Mouse (Mus musculus) lung, embryonic 15.5 days (tissue): ENCODE data around the gene Tcf12. TPM values are rescaled to one million over a fixed set of nuclear protein-coding genes. Genes with fewer than 3 reads are reported as not detected.

Experiments
- ATAC-seq: fragments of 200-750 bp; cut with Nextera tagmentation; 2 replicates; pipeline ENCODE4 v1.8.0; 2017; ENCODE audit warnings: moderate number of reproducible peaks, borderline replicate concordance; ENCODE audit not compliant: low FRiP score, low TSS enrichment; ENCODE audit errors: extremely low read depth
- H3K27ac ChIP-seq: fragments of 300-500 bp; sonication (generic); 2 replicates; pipeline ENCODE4 v1.5.1; 2015; ENCODE audit warnings: moderate library complexity, mild to moderate bottlenecking, inconsistent platforms
- H3K27me3 ChIP-seq: fragments of 300-500 bp; sonication (generic); 2 replicates; pipeline ENCODE4 v1.6.1; 2015; ENCODE audit warnings: inconsistent platforms
- H3K36me3 ChIP-seq: fragments of 300-500 bp; sonication (generic); 2 replicates; pipeline ENCODE4 v1.6.1; 2015; ENCODE audit warnings: inconsistent platforms
- H3K4me1 ChIP-seq: fragments of 300-500 bp; sonication (generic); 2 replicates; pipeline ENCODE4 v1.6.1; 2015; ENCODE audit warnings: inconsistent platforms
- H3K4me2 ChIP-seq: fragments of 300-500 bp; sonication (generic); 2 replicates; pipeline ENCODE4 v1.6.1; 2015; ENCODE audit warnings: inconsistent platforms, mild to moderate bottlenecking, moderate library complexity
- H3K4me3 ChIP-seq: fragments of 300-500 bp; sonication (generic); 2 replicates; pipeline ENCODE4 v1.5.1; 2015; ENCODE audit warnings: mild to moderate bottlenecking, inconsistent platforms
- H3K9ac ChIP-seq: fragments of 300-500 bp; sonication (generic); 2 replicates; pipeline ENCODE4 v1.6.1; 2015; ENCODE audit warnings: inconsistent platforms
- H3K9me3 ChIP-seq: fragments of 300-500 bp; sonication (generic); 2 replicates; pipeline ENCODE4 v1.6.1; 2016; ENCODE audit warnings: inconsistent platforms
- WGBS: fragments of 180-500 bp; shearing (Covaris S2); methylation state at CpG from one replicate; pipeline ENCODE4 v1.1.7; 2015; 5-methylcytosine and 5-hydroxymethylcytosine counted together
- polyA plus RNA-seq: library from polyadenylated mRNA; unstranded; fragments of >200 nt; fragmentation: Nextera tagmentation; extraction: Ambion mirVana; gene quantifications from 2 replicates; pipeline ENCODE4 v1.2.1, GENCODE M21; 2015

Tcf12 gene
- polyA plus RNA-seq, 1 experiment from 2014 or later, result 75.8 TPM

- no peak overlapping the region for H3K4me3 ChIP-seq
- no peaks in the 10 kb centered on the region for H3K27me3 ChIP-seq
- H3K27ac ChIP-seq, result no peak overlapping the region
- no peak overlapping the region for H3K9ac ChIP-seq
- WGBS, result 71% methylated on average over 3 of the region's 3 CpGs
- H3K4me2 ChIP-seq, result no peak overlapping the region
- H3K4me1 ChIP-seq, result no peaks in the 10 kb centered on the region
- no peaks in the 10 kb centered on the region for H3K9me3 ChIP-seq
- H3K36me3 ChIP-seq, result no peaks in the 10 kb centered on the region
- ATAC-seq, result no peak
Observed at GRCm38 (mm10) chr9:71934833-71935232, 176.8 kb downstream of the Tcf12 start.

GRCm38 (mm10) chr9:71931965-71932364 is 179.7 kb downstream of the Tcf12 start:
- H3K27ac ChIP-seq, result no peak overlapping the region
- no peak overlapping the region for H3K4me2 ChIP-seq
- H3K4me3 ChIP-seq, result no peak overlapping the region
- H3K4me1 ChIP-seq, result no peaks in the 10 kb centered on the region
- H3K36me3 ChIP-seq, result no peaks in the 10 kb centered on the region
- no peaks in the 10 kb centered on the region for H3K9me3 ChIP-seq
- no peaks in the 10 kb centered on the region for H3K27me3 ChIP-seq
- no peak overlapping the region for H3K9ac ChIP-seq
- ATAC-seq, result no peak

- no peak for ATAC-seq
- 54% methylated on average over 8 of the region's 8 CpGs for WGBS
Observed at GRCm38 (mm10) chr9:71931358-71931715, 180.3 kb downstream of the Tcf12 start.

GRCm38 (mm10) chr9:71930431-71931357 is 181.0 kb downstream of the Tcf12 start:
- 71% methylated on average over 3 of the region's 3 CpGs for WGBS
- no peaks in the 10 kb centered on the region for H3K27me3 ChIP-seq

More at GRCm38 (mm10) chr9:71931358-71931715, 180.3 kb downstream of the Tcf12 start:
- H3K9ac ChIP-seq, result no peak overlapping the region
- no peaks in the 10 kb centered on the region for H3K9me3 ChIP-seq
- no peak overlapping the region for H3K4me3 ChIP-seq
- H3K27me3 ChIP-seq, result no peaks in the 10 kb centered on the region
- no peak overlapping the region for H3K4me2 ChIP-seq
- no peaks in the 10 kb centered on the region for H3K36me3 ChIP-seq
- H3K27ac ChIP-seq, result no peak overlapping the region
- no peaks in the 10 kb centered on the region for H3K4me1 ChIP-seq

GRCm38 (mm10) chr9:71916662-71916953 is 195.1 kb downstream of the Tcf12 start:
- H3K9me3 ChIP-seq, result no peaks in the 10 kb centered on the region
- 0 out of 2 replicates have a peak, but pooled peaks cover 4% of the 10 kb centered on the region for H3K36me3 ChIP-seq
- no peak overlapping the region for H3K9ac ChIP-seq
- H3K4me1 ChIP-seq, result peaks cover 11% of the 10 kb centered on the region
- 0 out of 2 replicates have a peak overlapping the region, but pooled peaks have one; percentile 24 for H3K27ac ChIP-seq
- no peaks in the 10 kb centered on the region for H3K27me3 ChIP-seq
- no peak overlapping the region for H3K4me2 ChIP-seq
- ATAC-seq, result no peak
- H3K4me3 ChIP-seq, result no peak overlapping the region

More at GRCm38 (mm10) chr9:71930431-71931357, 181.0 kb downstream of the Tcf12 start:
- ATAC-seq, result no peak
- H3K27ac ChIP-seq, result no peak overlapping the region
- H3K4me3 ChIP-seq, result no peak overlapping the region
- H3K9ac ChIP-seq, result no peak overlapping the region
- no peak overlapping the region for H3K4me2 ChIP-seq
- no peaks in the 10 kb centered on the region for H3K36me3 ChIP-seq
- no peaks in the 10 kb centered on the region for H3K4me1 ChIP-seq
- H3K9me3 ChIP-seq, result no peaks in the 10 kb centered on the region

- Histone ChIP-seq H3K4me1 (peaks cover 11% of the 10 kb centered on the region), H3K9ac (no peak overlapping the region), H3K4me3 (no peak overlapping the region), H3K27ac (peak overlapping the region; percentile 24), H3K36me3 (0 out of 2 replicates have a peak, but pooled peaks cover 4% of the 10 kb centered on the region), H3K27me3 (no peaks in the 10 kb centered on the region), H3K9me3 (no peaks in the 10 kb centered on the region), H3K4me2 (no peak overlapping the region)
- no peak for ATAC-seq
- 54% methylated on average over 6 of the region's 6 CpGs for WGBS
Observed at GRCm38 (mm10) chr9:71915871-71916661, 195.6 kb downstream of the Tcf12 start.

GRCm38 (mm10) chr9:71906522-71906921 is 205.1 kb downstream of the Tcf12 start:
- Histone ChIP-seq H3K27me3 (no peaks in the 10 kb centered on the region), H3K4me3 (no peak overlapping the region), H3K9ac (no peak overlapping the region), H3K36me3 (peaks cover 10% of the 10 kb centered on the region), H3K4me2 (no peak overlapping the region), H3K9me3 (no peaks in the 10 kb centered on the region), H3K4me1 (no peaks in the 10 kb centered on the region), H3K27ac (no peak overlapping the region)
- no peak for ATAC-seq
- WGBS, result 59% methylated on average over 2 of the region's 2 CpGs

GRCm38 (mm10) chr9:71898852-71899251 is 212.8 kb downstream of the Tcf12 start:
- Histone ChIP-seq H3K27ac (no peak overlapping the region), H3K4me3 (no peak overlapping the region), H3K36me3 (no peaks in the 10 kb centered on the region), H3K27me3 (no peaks in the 10 kb centered on the region), H3K4me1 (peaks cover 15% of the 10 kb centered on the region), H3K4me2 (no peak overlapping the region), H3K9ac (no peak overlapping the region), H3K9me3 (no peaks in the 10 kb centered on the region)
- WGBS, result 33% methylated on average over 5 of the region's 5 CpGs
- ATAC-seq, result no peak

- H3K36me3 ChIP-seq, result no peaks in the 10 kb centered on the region
- H3K9ac ChIP-seq, result no peak overlapping the region
- H3K4me2 ChIP-seq, result no peak overlapping the region
- H3K4me3 ChIP-seq, result no peak overlapping the region
- 39% methylated on average over 1 of the region's 1 CpGs for WGBS
- H3K4me1 ChIP-seq, result peaks cover 23% of the 10 kb centered on the region
- H3K27ac ChIP-seq, result peak overlapping the region; percentile 64
- no peak for ATAC-seq
- no peaks in the 10 kb centered on the region for H3K9me3 ChIP-seq
- H3K27me3 ChIP-seq, result no peaks in the 10 kb centered on the region
Observed at GRCm38 (mm10) chr9:71897399-71897798, 214.3 kb downstream of the Tcf12 start.

GRCm38 (mm10) chr9:71895931-71896724 is 215.5 kb downstream of the Tcf12 start:
- ATAC-seq, result peak; percentile 92
- no peaks in the 10 kb centered on the region for H3K27me3 ChIP-seq
- WGBS, result 20% methylated on average over 2 of the region's 2 CpGs
- peaks cover 31% of the 10 kb centered on the region for H3K4me1 ChIP-seq
- no peak overlapping the region for H3K9ac ChIP-seq
- H3K9me3 ChIP-seq, result no peaks in the 10 kb centered on the region
- H3K4me2 ChIP-seq, result peak overlapping the region; percentile 39; the same call in 1 of the 2 replicates
- H3K4me3 ChIP-seq, result peak overlapping the region; percentile 34
- no peaks in the 10 kb centered on the region for H3K36me3 ChIP-seq
- peak overlapping the region; percentile 80 for H3K27ac ChIP-seq

- H3K36me3 ChIP-seq, result no peaks in the 10 kb centered on the region
- H3K27me3 ChIP-seq, result no peaks in the 10 kb centered on the region
- peak overlapping the region; percentile 33 for H3K4me3 ChIP-seq
- H3K27ac ChIP-seq, result peak overlapping the region; percentile 47; the same call in 1 of the 2 replicates
- no peaks in the 10 kb centered on the region for H3K9me3 ChIP-seq
- WGBS, result 32% methylated on average over 7 of the region's 7 CpGs
- ATAC-seq, result peak; percentile 58; the same call in 1 of the 2 replicates
- no peak overlapping the region for H3K9ac ChIP-seq
- peak overlapping the region; percentile 53; the same call in 1 of the 2 replicates for H3K4me2 ChIP-seq
- peaks cover 33% of the 10 kb centered on the region for H3K4me1 ChIP-seq
Observed at GRCm38 (mm10) chr9:71895291-71895690, 216.4 kb downstream of the Tcf12 start.
